Mouse (Mus musculus): Measurements from ENCODE around the gene Sgcd.

DNA sequence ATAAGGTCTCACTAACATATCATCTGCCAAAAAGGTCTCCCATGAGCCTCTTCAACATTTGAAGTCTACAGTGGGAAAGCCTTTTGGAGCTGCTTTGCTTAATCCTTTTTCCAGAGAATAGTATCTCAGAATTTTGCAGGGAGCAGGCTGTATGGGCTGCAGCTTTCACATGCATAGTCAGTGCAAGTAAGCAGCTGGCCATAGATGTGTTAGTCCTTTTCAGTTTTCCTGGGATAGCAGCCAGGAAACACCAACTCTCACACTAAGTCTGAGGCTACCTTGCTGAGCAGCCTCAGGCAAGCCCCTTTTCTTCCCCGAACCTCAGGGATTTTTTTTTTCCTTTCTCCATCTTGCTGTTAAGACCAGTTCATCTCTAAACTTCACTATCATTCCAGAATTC lies 6.6 kb downstream of the Sgcd start:
- no peak for TF ChIP-seq HCFC1 (IDR thresholded peaks at IDR 0.05; ENCODE audit: borderline replicate concordance, insufficient read depth, low read length)
- no peak for TF ChIP-seq ZC3H11A (IDR thresholded peaks at IDR 0.05; ENCODE audit: borderline replicate concordance, low read depth, low read length)
- TF ChIP-seq MAFK (IDR thresholded peaks at IDR 0.05; ENCODE audit: insufficient read depth, low read depth, low read length) = no peak
- no peak for TF ChIP-seq CHD2 (IDR thresholded peaks at IDR 0.05; ENCODE audit: low read depth, low read length)
